Mouse (Mus musculus): ENCODE results near the gene Srgap3.

The Srgap3 gene

DNA sequence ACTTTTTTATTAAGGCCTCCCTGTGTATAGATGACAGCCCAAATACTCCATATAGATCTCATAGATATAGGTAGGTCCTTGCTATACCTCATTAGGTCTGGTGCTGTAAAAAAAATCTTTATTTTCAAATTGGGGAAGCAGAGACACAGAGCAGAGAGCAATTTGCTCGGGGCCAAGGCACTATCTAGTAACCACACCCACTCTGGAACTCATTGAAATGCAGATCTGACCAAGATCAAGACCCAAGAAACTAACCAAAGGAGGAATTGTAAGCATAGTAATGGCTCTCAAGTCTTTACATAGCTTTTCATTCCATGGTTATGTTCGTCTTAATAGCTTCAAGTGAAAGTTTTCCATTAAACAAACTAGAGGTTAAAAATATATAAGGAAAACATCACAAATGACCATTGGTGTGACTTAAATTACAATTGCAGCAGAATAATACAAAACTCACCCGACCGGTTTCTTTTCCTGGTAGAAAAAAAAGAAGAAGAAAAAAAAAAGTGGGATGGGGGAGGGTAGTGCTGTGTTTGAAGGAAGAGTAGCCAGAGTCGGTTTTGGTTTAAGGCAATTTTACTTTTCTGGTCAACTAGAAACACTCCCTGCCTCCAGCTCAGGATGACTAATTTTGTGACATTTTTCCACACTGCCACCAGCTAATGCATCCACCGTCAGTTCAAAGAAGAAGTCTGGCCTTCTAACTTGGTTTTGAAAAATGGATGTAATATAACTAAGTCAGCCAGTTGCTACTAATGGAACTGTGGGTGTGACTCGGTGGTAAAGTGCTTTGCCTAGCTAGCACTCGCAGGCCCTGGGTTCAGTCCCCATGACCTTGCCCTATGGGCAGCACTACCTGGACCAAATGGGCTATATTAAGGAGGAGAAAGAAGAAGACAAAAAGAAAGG lies 3.4 kb upstream of the Srgap3 start:
- no peak for DNase-seq (ENCODE audit: low read depth)

DNA sequence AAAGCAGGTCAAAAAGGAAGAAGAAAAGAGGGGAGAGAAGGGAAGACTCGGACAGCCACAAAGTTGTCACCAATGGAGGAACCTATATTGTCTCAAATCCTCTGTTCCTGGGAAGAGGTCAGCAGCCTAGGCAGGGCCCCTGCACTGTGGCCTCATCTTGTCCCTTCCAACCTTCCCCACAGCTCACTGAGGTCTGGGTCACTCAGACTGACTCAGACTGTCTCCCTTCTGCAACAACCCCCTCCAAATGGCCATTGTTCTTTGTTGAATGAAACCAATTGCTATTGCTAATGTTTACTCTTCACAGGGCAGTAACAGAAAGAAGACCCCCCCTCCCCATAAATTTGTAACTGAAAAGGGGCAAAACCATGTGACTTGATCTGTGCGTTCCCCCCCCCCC lies 2.2 kb upstream of the Srgap3 start:
- DNase-seq (ENCODE audit: low read depth) = no peak

DNA sequence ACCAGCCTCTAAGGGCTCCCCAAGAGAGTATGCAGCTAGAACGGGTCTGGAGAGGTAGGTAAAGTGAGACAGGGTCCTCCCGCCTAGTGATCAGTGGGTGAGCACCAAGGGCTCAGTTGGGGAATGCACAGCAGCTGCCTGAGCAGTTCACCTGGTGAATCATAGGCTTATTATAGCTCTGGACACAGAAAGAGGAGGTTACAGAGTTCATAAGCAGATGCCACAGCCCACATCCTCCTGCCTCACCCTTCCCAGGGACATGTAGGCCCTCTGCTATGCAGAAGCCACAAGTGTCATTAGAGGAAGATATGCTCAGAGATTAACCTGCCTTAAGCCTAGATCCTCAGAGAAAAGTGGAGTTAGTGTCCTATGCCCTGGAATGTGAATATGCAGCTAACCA lies 1.4 kb upstream of the Srgap3 start:
- DNase-seq (ENCODE audit: low read depth) = no peak

DNA sequence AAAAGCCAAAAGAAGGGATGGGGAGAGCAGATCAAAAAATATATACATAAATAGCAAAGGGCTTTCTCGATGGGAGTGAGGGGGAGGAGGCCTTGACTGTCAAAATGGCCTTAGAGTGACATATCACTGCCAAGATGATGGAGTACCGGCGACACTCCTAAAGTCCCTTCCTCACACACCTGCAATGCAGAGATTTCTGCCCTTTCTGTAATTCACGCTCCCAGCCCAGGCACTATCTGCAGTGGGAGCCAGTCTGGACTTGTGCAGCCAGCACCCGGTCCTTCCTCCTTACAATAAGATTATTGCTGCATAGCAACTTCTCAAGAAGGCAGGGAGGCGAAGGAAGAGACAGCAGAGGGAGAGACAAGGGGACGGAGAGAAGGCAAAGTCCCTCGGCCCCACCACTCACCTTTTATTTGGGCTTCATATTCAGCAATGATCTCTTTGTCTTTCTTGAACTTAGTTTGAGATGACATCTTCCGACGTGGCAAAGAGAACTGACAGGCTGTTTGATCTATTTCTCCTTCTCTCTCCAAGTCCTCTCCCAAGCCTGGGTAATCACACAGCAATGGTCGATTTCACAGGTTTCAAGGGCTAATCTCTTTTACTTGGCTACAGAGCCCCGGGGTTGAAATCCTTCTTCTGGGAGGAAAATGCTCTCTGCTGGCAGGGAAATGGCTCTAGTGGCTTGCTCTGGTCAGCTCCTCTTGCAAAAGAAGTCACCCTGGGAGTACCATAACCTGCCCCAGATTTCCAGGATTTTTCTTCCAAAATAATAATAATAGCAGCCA lies 850 bp downstream of the Srgap3 start:
- peak; percentile 60 for DNase-seq (ENCODE audit: low read depth)

DNA sequence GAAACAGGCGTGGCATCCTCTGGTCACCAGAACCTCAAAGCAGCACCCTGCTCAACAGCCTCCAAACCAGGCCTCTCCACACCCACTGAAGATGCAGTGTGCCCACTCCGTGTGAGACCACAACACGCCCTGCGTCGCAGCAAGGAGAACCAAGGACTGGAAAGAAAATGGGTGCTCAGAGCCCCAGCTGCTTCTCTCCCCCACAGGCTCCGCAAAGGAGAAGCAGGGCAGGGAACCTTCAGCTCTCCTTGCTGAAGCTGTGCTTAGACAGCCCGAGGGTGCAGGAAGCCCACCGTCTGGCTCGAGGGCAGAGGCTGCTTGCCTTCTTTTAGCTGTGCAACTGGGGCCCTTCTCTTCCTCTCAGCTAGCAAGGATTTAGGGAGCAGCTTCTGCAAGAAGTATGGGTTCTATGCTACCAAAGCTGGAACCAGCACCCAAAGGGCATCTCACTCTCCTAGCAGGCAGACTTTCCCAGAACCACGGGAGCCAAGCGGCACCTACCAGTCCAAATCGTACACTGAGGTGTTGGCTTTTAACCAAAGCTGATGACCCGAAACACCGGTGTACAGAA lies 1.8 kb downstream of the Srgap3 start:
- peak; percentile 36 for DNase-seq (ENCODE audit: low read depth)

DNA sequence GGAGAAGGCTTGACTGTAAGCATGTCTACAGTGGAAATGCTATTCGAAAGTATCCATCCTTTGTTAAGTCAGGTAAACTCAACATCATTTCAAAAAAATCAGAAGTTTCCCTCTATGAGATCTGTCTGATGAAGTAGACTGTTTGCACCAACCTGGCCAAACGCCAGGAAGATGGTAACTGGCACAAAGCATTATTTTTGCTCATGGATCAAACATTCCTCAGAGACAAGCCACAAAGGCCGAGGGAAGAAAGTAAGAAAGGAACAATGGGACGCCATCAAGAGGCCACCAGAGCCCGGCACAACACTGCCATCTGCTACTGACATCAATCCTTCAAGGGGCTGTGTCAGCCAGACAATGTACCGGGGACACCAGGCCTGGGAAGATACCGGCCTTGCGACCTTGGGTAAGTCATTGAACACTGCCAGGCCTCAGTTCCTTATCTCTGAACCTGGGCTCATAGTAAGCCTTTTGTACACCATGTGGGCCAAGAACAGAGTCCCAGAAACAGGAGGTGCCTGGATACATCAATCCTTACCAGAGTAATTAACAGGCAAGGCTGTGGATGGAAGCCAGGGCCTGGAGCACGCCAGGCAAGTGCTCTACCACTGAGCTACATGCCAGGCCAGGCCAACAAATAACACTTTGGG lies 3.3 kb downstream of the Srgap3 start:
- no peak for DNase-seq (ENCODE audit: low read depth)

DNA sequence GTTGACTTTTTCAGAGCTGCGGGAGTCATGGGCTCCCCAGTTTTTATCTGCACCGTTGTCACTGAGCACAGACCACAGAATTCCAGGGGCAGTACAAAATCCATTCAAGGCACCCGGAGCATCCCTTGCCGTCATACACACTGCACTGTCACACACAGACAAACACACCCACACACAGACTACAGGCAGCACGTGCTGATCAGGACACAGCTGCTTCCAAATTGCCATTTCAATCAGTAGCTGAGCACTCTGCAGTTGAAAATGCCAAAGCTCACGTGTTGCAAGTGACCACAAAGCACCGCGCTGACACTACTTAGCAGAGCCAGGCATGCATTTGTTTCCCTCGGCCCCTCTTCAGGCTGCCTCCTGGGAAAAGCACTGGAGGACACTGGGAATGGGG lies 7.8 kb downstream of the Srgap3 start:
- no peak for DNase-seq (ENCODE audit: low read depth)

DNA sequence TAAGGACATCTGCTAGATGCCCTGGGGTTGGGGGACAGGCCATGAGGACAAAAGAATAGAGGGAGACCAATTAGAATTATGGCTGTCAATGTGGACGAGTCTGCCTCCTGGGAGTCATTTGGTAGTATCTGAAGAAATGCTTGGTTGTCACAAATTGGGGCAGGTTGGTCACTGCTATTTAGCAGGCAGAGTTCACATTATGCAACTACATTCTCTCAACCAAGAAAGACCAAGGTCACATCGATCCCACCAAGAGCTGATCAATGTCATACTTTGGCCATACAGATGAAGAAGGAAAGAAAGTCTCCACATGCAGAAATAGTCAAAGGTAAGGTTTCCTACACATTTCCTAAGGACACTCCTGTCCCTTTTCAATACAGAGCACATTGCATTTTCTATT lies 9.3 kb downstream of the Srgap3 start:
- no peak for DNase-seq (ENCODE audit: low read depth)

DNA sequence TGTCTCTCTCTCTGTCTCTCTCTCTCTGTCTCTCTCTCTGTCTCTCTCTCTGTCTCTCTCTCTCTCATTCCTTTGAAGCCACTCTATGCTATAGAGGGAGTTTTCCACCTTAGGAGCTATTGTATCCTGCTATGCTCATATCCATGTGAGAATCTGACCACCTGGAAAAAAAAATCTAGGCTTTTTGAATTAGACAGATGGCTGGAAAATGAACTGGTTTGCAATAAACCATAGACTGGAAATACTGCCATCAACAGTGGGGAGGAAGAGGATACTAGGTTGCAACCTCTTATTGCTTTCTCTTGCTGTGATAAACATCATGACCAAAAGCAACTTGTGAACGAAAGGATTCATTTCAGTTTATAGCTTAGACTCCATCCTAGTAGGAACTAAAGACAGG lies 12.6 kb downstream of the Srgap3 start:
- DNase-seq (ENCODE audit: low read depth) = no peak

DNA sequence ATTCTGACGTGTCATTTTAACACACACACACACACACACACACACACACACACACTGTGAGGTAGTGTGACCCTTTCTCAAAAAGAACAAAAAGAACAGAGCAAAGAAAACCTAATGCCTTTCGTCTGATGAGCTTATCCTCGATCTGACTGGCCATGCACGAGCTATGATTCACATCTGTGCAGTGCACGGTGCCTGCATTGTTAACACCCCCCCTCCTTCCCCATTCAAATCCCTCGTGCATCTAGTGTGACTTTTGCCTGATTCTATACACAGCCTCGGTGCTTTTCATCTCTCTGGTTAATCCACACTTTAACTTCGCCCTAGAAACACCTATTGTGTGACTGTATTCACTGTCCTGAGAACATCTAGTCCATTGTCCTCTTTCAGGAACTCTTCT lies 14.5 kb downstream of the Srgap3 start:
- DNase-seq (ENCODE audit: low read depth) = peak; percentile 37

DNA sequence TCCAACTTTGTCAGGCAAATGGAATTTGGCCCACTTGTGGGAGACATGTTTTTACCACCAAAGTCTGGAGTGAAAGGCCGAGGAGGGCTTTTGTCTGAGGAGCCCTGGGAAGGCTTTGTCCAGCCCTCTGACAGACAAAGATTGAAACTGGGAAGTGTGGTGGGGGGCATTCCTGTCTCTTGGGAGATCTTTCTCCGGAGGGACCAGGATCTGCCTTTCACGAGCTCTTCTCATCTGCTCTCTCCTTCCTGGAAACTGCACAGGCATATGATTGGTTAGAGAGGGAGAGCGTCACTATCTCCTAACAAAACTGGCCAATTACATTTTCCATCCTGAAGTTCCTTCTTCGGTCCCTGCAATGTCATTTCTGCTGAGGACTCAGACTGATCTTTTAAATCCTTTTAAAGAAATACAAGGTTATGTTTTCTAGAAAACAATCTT lies 17.0 kb downstream of the Srgap3 start:
- DNase-seq (ENCODE audit: low read depth) = no peak

DNA sequence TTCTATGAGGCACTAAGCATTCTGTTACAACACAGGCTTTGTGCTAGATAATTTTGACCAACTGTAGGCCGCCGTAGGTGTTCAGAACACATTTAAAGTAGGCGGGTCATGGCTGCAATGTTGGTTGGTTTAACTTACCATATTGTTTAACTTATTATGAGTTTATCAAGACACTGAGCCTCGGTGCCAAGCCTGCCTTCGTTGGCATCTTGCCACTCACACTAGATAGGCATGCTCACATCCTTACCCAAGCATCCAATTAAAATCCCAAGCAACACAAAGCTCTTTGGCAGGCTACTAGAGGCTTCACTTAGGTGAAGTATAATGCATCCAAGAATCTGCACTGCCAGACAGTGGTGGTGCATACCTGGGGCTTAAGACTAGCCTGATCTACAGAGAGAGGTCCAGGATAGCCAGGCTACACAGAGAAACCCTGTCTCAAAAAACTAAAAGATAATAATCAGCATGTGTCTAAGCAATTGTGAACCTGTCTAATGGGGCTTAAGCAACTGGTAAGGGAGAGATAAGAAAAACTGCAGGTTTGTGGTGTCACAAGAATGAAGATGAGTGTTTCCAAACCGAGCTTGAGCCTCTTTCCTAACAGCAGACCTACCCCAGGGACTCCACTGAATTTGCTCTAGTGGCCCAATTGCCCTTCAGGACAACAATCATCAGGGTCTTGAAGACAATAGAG lies 17.6 kb downstream of the Srgap3 start:
- DNase-seq (ENCODE audit: low read depth) = peak; percentile 37

DNA sequence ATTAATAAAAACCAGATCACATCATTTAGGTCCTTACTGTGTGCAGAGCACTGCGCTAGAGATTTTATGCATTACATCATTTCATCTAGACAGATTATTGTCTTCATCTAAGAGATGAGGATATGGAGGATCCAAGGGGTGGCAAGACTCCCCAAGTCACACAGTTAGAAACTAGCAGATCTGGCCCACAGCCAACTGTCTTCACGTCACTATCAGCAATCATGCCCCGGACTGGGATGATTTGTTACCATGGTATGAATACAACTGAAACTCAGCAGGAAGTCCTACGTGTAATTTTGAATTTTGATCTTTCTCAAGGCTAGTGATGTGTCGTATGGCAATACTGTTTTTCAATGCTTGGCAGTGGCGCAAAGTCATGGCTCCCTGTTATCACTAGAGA lies 18.2 kb downstream of the Srgap3 start:
- DNase-seq (ENCODE audit: low read depth) = peak; percentile 40

DNA sequence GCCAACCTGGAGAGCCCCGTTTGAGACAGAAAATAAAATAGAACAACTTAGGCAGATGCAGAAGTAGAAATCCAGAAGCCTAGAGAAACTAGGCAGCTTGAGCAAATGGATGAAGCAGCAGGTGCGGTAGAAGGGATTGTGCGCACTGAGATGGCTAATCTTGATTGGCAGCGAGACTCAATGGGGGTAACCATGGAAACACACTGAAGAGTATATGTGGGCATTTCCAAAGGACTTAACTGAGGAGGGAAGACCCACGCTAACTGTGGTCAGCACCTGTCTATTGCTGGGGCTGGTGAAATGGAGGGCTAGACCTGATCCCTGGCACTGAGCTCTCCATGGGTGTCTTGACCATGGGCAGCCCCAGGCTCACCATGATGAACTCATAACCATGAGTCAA lies 19.7 kb downstream of the Srgap3 start:
- DNase-seq (ENCODE audit: low read depth) = no peak

DNA sequence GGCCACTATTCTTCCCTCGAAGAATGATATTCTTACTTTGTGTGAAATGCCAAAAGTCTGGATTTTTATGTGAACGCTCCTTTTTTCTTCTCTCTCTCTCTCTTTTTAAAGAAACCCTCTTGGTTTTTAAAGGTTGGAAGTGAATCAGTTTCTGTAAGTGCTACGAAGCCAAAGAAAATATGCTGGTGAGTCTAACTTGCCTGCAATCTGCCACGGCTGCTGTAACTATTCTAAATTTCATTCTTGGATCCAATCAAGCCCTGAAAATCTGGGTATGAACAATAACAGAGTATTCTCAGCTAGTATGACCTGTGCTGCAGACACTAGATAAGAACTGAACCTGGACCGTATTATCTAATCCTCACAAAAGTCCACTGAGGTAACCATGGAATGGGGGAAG lies 21.1 kb downstream of the Srgap3 start:
- DNase-seq (ENCODE audit: low read depth) = peak; percentile 43

DNA sequence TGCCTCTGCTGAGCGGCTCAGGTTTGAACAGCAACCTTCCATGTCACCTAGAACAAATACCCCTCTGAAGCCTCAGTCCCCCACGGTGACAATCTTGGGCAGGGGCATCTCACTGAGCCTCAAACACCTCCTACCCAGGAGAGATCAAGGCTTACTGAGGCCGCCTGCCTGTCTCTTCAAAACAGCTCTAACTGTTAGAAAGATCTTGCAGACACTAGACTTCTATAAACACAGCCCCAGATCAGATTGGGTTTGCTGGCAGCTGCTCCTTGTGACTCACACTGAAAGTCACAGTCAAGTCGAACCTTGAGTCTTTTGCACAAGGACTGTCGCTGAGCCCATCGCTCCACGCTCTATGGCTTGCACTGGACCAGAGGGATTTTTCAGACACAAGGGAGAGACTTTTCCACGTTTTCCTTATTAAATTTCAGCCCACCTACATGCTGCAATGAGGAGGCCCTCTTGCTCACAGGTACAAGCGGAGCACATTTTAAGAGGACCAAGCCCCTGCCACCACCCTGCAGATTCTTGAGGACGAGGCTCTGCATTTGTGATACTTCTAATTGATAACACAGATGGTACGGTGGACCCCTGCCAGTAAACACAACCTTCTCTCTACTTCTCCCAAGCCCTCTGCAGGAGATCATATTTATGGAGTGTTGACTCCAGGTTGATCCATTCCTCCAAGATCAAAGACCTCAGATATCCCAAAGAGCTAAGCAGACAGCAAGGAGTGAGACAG lies 21.7 kb downstream of the Srgap3 start:
- peak; percentile 71 for DNase-seq (ENCODE audit: low read depth)

DNA sequence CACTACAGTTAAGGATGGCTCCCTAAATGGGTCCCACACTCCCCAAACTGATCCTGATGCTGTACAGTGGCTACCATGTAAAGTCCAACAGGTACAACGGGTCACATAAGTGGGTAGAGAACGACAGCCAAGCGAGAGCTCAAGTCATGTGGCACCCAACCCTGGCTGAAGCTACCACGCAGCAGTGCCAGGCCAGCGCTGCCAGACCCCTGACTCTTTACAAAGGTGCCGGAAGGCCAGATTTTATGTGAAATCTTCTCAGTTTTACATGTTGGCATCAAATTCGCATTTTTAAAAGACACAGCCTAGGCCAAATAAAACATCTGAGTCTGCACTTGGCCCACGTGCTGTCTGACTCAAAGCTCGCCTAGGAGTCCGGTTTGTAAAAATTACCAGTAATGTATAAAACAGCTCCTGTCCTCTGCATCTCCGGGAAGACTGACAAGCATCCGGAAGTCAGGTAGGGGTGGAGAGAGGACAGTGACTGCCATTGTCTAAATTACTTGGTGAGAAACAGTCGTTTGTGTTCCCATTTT lies 22.4 kb downstream of the Srgap3 start:
- peak; percentile 81 for DNase-seq (ENCODE audit: low read depth)

DNA sequence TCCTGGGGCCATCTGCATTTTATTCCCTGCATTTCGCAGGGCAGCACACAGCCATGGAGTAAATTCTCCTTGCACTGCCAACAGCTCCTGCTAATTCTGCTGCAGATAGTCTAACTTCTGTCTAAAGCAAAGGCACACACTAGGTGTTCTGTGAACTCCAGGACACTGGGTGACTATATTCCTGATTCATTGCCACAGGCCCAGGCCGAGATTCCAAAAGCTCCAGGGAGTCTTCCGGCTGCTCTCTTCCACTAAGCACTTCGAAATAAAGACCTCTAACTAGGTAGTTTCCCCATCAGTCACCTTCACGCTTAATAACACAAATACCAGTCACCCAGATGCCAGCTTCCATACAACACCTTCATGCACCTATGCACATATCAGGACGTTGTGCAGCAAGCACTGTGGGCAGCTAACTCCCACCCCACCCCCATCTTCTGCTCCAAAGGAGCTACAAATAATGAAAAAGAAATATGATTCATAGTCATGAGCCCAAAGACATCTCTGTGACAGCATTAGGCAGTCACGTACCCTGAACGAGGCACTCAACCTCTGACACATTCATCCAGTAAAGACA lies 26.4 kb downstream of the Srgap3 start:
- no peak for DNase-seq (ENCODE audit: low read depth)

DNA sequence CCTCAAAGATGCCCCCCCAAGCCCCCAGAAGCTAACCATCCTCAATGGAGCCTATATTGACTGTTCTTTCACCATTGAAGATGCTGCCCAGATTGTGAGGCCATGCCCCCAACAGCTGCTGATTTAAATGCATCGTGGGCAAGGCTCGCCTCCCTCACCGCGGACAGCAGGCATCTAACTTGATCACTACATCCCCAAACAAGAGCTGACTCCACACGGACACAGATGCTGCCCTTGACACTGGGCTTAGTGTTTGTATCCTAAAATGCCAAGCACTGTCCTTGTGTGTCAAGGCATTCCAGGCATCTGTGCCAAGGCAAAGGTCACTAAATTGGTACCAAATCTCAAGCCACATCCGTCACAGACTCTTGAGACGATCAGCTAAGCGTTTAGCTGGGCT lies 29.3 kb downstream of the Srgap3 start:
- no peak for DNase-seq (ENCODE audit: low read depth)

DNA sequence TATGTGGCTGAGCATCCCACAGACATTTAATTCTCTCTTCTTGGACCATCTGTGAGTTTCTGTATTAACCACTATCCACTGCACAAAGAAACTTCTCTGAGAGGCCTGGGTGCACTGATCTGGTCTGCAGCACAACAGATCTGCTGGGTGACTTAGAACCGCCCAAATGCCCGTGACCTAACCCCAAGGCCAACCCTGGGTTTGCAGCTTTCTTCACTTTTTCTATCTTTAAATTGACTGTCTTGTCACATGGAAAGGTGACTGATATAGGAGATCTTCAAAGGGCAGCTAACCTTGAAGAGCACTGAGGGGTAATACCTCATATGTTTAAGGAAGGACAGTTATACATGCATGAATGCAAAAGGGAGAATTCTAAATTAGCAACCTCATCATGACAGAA lies 30.8 kb downstream of the Srgap3 start:
- no peak for DNase-seq (ENCODE audit: low read depth)
